Mouse (Mus musculus): ENCODE measurements at regions not wholly inside any gene's neighbourhood (a gene's known extent, or its start where the extent isn't known, plus 50 kb on each side); places are given as distances from the start of the nearest gene placed in this dataset.

GRCm38 (mm10) chr6:93235550-93235949 is 292.3 kb upstream of the Adamts9 start:
- H3K4me3 ChIP-seq (ENCODE audit: control insufficient read depth, low read depth, low read length), result no peak overlapping the region
- no peak overlapping the region for H3K27ac ChIP-seq (ENCODE audit: control insufficient read depth, insufficient read depth, low read depth, low read length)
- no peaks in the 10 kb centered on the region for H3K4me1 ChIP-seq (ENCODE audit: control insufficient read depth, insufficient read depth, low read length)
- TF ChIP-seq POLR2A (IDR thresholded peaks at IDR 0.05; ENCODE audit: control insufficient read depth, low read depth, low read length), result no peak
- no peak for TF ChIP-seq CTCF (IDR thresholded peaks at IDR 0.05; ENCODE audit: control insufficient read depth, insufficient read depth, insufficient replicate concordance, low read depth, low read length)
- H3K27me3 ChIP-seq (ENCODE audit: control insufficient read depth, insufficient read depth, low read length), result no peaks in the 10 kb centered on the region
- H3K36me3 ChIP-seq (ENCODE audit: control insufficient read depth, insufficient read depth, low read length), result no peaks in the 10 kb centered on the region

- H3K36me3 ChIP-seq (ENCODE audit: control insufficient read depth, insufficient read depth, low read length), result no peaks in the 10 kb centered on the region
- no peaks in the 10 kb centered on the region for H3K27me3 ChIP-seq (ENCODE audit: control insufficient read depth, insufficient read depth, low read length)
- TF ChIP-seq POLR2A (IDR thresholded peaks at IDR 0.05; ENCODE audit: control insufficient read depth, low read depth, low read length), result no peak
- TF ChIP-seq CTCF (IDR thresholded peaks at IDR 0.05; ENCODE audit: control insufficient read depth, insufficient read depth, insufficient replicate concordance, low read depth, low read length), result no peak
- no peak overlapping the region for H3K4me3 ChIP-seq (ENCODE audit: control insufficient read depth, low read depth, low read length)
- no peak overlapping the region for H3K27ac ChIP-seq (ENCODE audit: control insufficient read depth, insufficient read depth, low read depth, low read length)
- no peaks in the 10 kb centered on the region for H3K4me1 ChIP-seq (ENCODE audit: control insufficient read depth, insufficient read depth, low read length)
These were observed 289.3 kb upstream of the Adamts9 start for GRCm38 (mm10) chr6:93232636-93233035.

- Histone ChIP-seq H3K4me1 (ENCODE audit: control insufficient read depth, insufficient read depth, low read length) (no peaks in the 10 kb centered on the region), H3K4me3 (ENCODE audit: control insufficient read depth, low read depth, low read length) (no peak overlapping the region), H3K36me3 (ENCODE audit: control insufficient read depth, insufficient read depth, low read length) (no peaks in the 10 kb centered on the region), H3K27me3 (ENCODE audit: control insufficient read depth, insufficient read depth, low read length) (no peaks in the 10 kb centered on the region), H3K27ac (ENCODE audit: control insufficient read depth, insufficient read depth, low read depth, low read length) (no peak overlapping the region)
- no peak for TF ChIP-seq CTCF (IDR thresholded peaks at IDR 0.05; ENCODE audit: control insufficient read depth, insufficient read depth, insufficient replicate concordance, low read depth, low read length)
- TF ChIP-seq POLR2A (IDR thresholded peaks at IDR 0.05; ENCODE audit: control insufficient read depth, low read depth, low read length), result no peak
These were observed 287.2 kb upstream of the Adamts9 start for GRCm38 (mm10) chr6:93230450-93230849.

- H3K4me3 ChIP-seq (ENCODE audit: control insufficient read depth, low read depth, low read length), result no peak overlapping the region
- no peak overlapping the region for H3K27ac ChIP-seq (ENCODE audit: control insufficient read depth, insufficient read depth, low read depth, low read length)
- no peaks in the 10 kb centered on the region for H3K4me1 ChIP-seq (ENCODE audit: control insufficient read depth, insufficient read depth, low read length)
- no peaks in the 10 kb centered on the region for H3K36me3 ChIP-seq (ENCODE audit: control insufficient read depth, insufficient read depth, low read length)
- no peak for TF ChIP-seq POLR2A (IDR thresholded peaks at IDR 0.05; ENCODE audit: control insufficient read depth, low read depth, low read length)
- H3K27me3 ChIP-seq (ENCODE audit: control insufficient read depth, insufficient read depth, low read length), result no peaks in the 10 kb centered on the region
These were observed 286.0 kb upstream of the Adamts9 start for GRCm38 (mm10) chr6:93229320-93229719.

GRCm38 (mm10) chr6:93223610-93224550 is 280.6 kb upstream of the Adamts9 start:
- Histone ChIP-seq H3K27ac (ENCODE audit: control insufficient read depth, insufficient read depth, low read depth, low read length) (no peak overlapping the region), H3K4me3 (ENCODE audit: control insufficient read depth, low read depth, low read length) (no peak overlapping the region), H3K27me3 (ENCODE audit: control insufficient read depth, insufficient read depth, low read length) (no peaks in the 10 kb centered on the region), H3K36me3 (ENCODE audit: control insufficient read depth, insufficient read depth, low read length) (no peaks in the 10 kb centered on the region), H3K4me1 (ENCODE audit: control insufficient read depth, insufficient read depth, low read length) (no peaks in the 10 kb centered on the region)
- TF ChIP-seq CTCF (IDR thresholded peaks at IDR 0.05; ENCODE audit: control insufficient read depth, insufficient read depth, insufficient replicate concordance, low read depth, low read length) (no peak), POLR2A (IDR thresholded peaks at IDR 0.05; ENCODE audit: control insufficient read depth, low read depth, low read length) (no peak)

DNA sequence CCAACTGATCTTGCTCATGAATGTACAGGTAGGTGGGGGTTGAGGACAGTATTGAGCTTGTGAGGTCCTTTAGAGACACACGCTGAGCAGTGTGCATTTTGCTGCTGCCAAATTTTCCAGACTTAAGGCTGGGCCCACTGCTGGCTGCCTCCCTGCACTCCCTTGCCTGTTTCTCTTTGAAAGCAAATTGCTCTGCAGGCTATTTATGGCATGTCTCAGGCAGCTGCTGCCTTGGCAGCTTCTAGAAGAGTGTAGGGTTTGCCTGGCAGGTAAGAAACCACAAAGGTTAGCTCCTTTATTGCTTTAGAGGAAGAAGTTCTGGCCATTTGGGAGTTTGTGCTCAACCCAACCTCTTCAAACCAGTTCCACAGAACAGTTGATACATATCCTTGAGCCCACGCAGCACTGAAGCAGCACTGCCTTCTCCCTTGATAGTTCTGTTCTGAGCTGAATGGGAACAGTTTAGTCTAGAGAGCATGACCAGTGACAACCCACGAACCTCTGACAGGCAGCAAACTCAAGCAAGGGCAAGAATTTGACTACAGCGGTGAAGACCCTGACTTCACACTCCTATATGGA is 274.8 kb upstream of the Adamts9 start:
- H3K27me3 ChIP-seq (ENCODE audit: control insufficient read depth, insufficient read depth, low read length), result no peaks in the 10 kb centered on the region
- H3K36me3 ChIP-seq (ENCODE audit: control insufficient read depth, insufficient read depth, low read length), result no peaks in the 10 kb centered on the region
- no peak overlapping the region for H3K27ac ChIP-seq (ENCODE audit: control insufficient read depth, insufficient read depth, low read depth, low read length)
- no peaks in the 10 kb centered on the region for H3K4me1 ChIP-seq (ENCODE audit: control insufficient read depth, insufficient read depth, low read length)
- no peak for TF ChIP-seq CTCF (IDR thresholded peaks at IDR 0.05; ENCODE audit: control insufficient read depth, insufficient read depth, insufficient replicate concordance, low read depth, low read length)
- TF ChIP-seq POLR2A (IDR thresholded peaks at IDR 0.05; ENCODE audit: control insufficient read depth, low read depth, low read length), result no peak
- no peak overlapping the region for H3K4me3 ChIP-seq (ENCODE audit: control insufficient read depth, low read depth, low read length)

- no peak for TF ChIP-seq CTCF (IDR thresholded peaks at IDR 0.05; ENCODE audit: control insufficient read depth, insufficient read depth, insufficient replicate concordance, low read depth, low read length)
- no peak for TF ChIP-seq POLR2A (IDR thresholded peaks at IDR 0.05; ENCODE audit: control insufficient read depth, low read depth, low read length)
- Histone ChIP-seq H3K27ac (ENCODE audit: control insufficient read depth, insufficient read depth, low read depth, low read length) (no peak overlapping the region), H3K36me3 (ENCODE audit: control insufficient read depth, insufficient read depth, low read length) (no peaks in the 10 kb centered on the region), H3K27me3 (ENCODE audit: control insufficient read depth, insufficient read depth, low read length) (no peaks in the 10 kb centered on the region), H3K4me1 (ENCODE audit: control insufficient read depth, insufficient read depth, low read length) (no peaks in the 10 kb centered on the region), H3K4me3 (ENCODE audit: control insufficient read depth, low read depth, low read length) (no peak overlapping the region)
These were observed 257.6 kb upstream of the Adamts9 start for GRCm38 (mm10) chr6:93200886-93201285.

All from testis, adult 2 months (tissue).